Mouse (Mus musculus) liver, embryonic 14.5 days (tissue): Measurements from ENCODE around the gene Trim15.

Experiments
- CTCF ChIP-seq: IDR thresholded peaks from 2 replicates; pipeline ENCODE4 v1.5.1; 2016; ENCODE audit warnings: antibody characterized with exemption, low read depth, control low read depth
- EP300 ChIP-seq: IDR thresholded peaks from 2 replicates; pipeline ENCODE4 v1.6.1; 2016; ENCODE audit warnings: antibody characterized with exemption, low read depth

DNA sequence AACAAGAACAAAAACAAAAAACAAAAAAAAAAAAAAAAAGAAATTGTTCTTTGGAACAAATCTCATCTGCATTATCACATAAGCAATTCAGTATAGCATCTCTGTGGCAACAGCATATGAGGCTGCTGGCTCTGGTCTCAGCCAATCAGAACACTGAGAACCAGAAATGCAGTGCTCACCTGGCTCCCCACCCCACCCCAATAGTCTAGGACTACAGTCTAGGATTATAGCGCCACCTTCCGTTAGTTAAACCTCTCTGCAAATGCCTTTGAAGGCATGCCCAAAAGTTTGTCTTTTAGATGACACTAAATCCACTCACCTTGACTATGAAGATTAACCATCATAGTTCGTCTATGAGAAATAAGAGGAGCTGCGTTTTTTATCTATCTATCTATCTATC, 41.5 kb downstream of the Trim15 start:
- TF ChIP-seq EP300 = no peak
- peak; percentile 26; the same call in 1 of the 2 replicates for TF ChIP-seq CTCF
